Mouse (Mus musculus) right cerebral cortex, postnatal 14 days (tissue): Measurements from ENCODE around the gene Agbl5.
"Not testable (repeated sequence)": the region's sequence is repeated elsewhere in the genome, so short reads cannot be mapped to it uniquely, and the experiment has no call there.

Source experiments
- DNase-seq: peaks from one replicate; pipeline ENCODE4 v3.0.0; 2022

The Agbl5 gene

GRCm38 (mm10) chr5:30888337-30889087 lies at the start of gene Agbl5:
Gene Agbl5 (plus strand): TSS chr5:30888694.
- peak; percentile 96 for DNase-seq

GRCm38 (mm10) chr5:30839731-30840130 lies 48.8 kb upstream of the Agbl5 start:
- no peak for DNase-seq

GRCm38 (mm10) chr5:30841896-30842295 lies 46.6 kb upstream of the Agbl5 start:
- no peak for DNase-seq

- no peak for DNase-seq
These were observed 38.5 kb upstream of the Agbl5 start for GRCm38 (mm10) chr5:30849891-30850555.

GRCm38 (mm10) chr5:30850556-30850925 lies 38.0 kb upstream of the Agbl5 start:
- no peak for DNase-seq

- DNase-seq: no peak
These were observed 35.0 kb upstream of the Agbl5 start for GRCm38 (mm10) chr5:30853522-30853921.

GRCm38 (mm10) chr5:30855674-30856073 lies 32.8 kb upstream of the Agbl5 start:
- DNase-seq: no peak

GRCm38 (mm10) chr5:30856124-30856523 lies 32.4 kb upstream of the Agbl5 start:
- DNase-seq: no peak

GRCm38 (mm10) chr5:30863852-30864251 lies 24.6 kb upstream of the Agbl5 start:
- DNase-seq: no peak

- no peak for DNase-seq
These were observed 24.2 kb upstream of the Agbl5 start for GRCm38 (mm10) chr5:30864322-30864721.

- no peak for DNase-seq
These were observed 21.6 kb upstream of the Agbl5 start for GRCm38 (mm10) chr5:30866871-30867270.

- DNase-seq: no peak
These were observed 20.8 kb upstream of the Agbl5 start, which contains the start of gene Tmem214 for GRCm38 (mm10) chr5:30867712-30868111. Gene Tmem214 (plus strand): TSS chr5:30868012.

GRCm38 (mm10) chr5:30868981-30869380 lies 19.5 kb upstream of the Agbl5 start:
- no peak for DNase-seq

- peak; percentile 92 for DNase-seq
These were observed 18.9 kb upstream of the Agbl5 start for GRCm38 (mm10) chr5:30869405-30870130.

- DNase-seq: no peak
These were observed 18.4 kb upstream of the Agbl5 start for GRCm38 (mm10) chr5:30870131-30870406.

- no peak for DNase-seq
These were observed 15.9 kb upstream of the Agbl5 start for GRCm38 (mm10) chr5:30872574-30872973.

GRCm38 (mm10) chr5:30874365-30874764 lies 14.1 kb upstream of the Agbl5 start:
- no peak for DNase-seq

GRCm38 (mm10) chr5:30878616-30879015 lies 9.9 kb upstream of the Agbl5 start:
- DNase-seq: no peak

- DNase-seq: no peak
These were observed 9.0 kb upstream of the Agbl5 start for GRCm38 (mm10) chr5:30879347-30879943.

- DNase-seq: not testable (repeated sequence)
These were observed 6.7 kb upstream of the Agbl5 start for GRCm38 (mm10) chr5:30881839-30882238.

GRCm38 (mm10) chr5:30886209-30886608 lies 2.3 kb upstream of the Agbl5 start:
- no peak for DNase-seq

GRCm38 (mm10) chr5:30886731-30887130 lies 1.8 kb upstream of the Agbl5 start:
- DNase-seq: no peak

GRCm38 (mm10) chr5:30887331-30887761 lies 1.1 kb upstream of the Agbl5 start:
- peak; percentile 44 for DNase-seq
